Mouse (Mus musculus) liver, adult 2 months (tissue): ENCODE data around the gene Ptprk.

Source experiments
- CTCF ChIP-seq: fragments of 200-500 bp; IDR thresholded peaks from 2 replicates; pipeline ENCODE4 v1.5.1; 2011; ENCODE audit warnings: low read depth, low read length, control low read depth
- POLR2A ChIP-seq: fragments of 200-500 bp; IDR thresholded peaks from 2 replicates; pipeline ENCODE4 v1.6.1; 2011; ENCODE audit warnings: low read length, control low read depth; ENCODE audit not compliant: insufficient read depth; ENCODE audit errors: extremely low read depth

GRCm38 (mm10) chr10:28593566-28594292 lies 519.1 kb downstream of the Ptprk start:
- TF ChIP-seq CTCF (no peak), POLR2A (no peak)
